Comparison of ENCODE assay signal across 20 mouse cellular contexts in genomic region chr12:12294380-12295171, GRCm38 (mm10).
"Had no signal": no experiment of that assay in that cellular context is flagged by ENCODE, and none has a peak within 500 bp of the region (broad histone marks: within the 10 kb centered on the region; RNA-seq: fewer than 3 reads in every experiment).

No protein-coding gene starts in this region.

- H3K27ac ChIP-seq: intestine, embryonic 15.5 days; kidney, embryonic 15.5 days; layer of hippocampus, adult 2 months; liver, embryonic 14.5 days; lung, embryonic 15.5 days; macrophage; midbrain, embryonic 13.5 days; neural tube, embryonic 12.5 days; neural tube, embryonic 15.5 days; stomach, postnatal 0 days had no signal

- H3K9me3 ChIP-seq: intestine, embryonic 15.5 days; kidney, embryonic 15.5 days; lung, embryonic 15.5 days; midbrain, embryonic 13.5 days; neural tube, embryonic 12.5 days; neural tube, embryonic 15.5 days had no signal

- DNase-seq: kidney, adult 11 months; kidney, adult 8-10 months; kidney, postnatal 10 days; layer of hippocampus, adult 9-11 months; lung, postnatal 14 days; retina, postnatal 1 day; thymus, adult 2 months; thymus, postnatal 14 days; thymus, postnatal 4 days had no signal

- H3K4me2 ChIP-seq: intestine, embryonic 15.5 days; kidney, embryonic 15.5 days; lung, embryonic 15.5 days; midbrain, embryonic 13.5 days; neural tube, embryonic 12.5 days; neural tube, embryonic 15.5 days had no signal

- H3K9ac ChIP-seq: intestine, embryonic 15.5 days; kidney, embryonic 15.5 days; liver, embryonic 14.5 days; lung, embryonic 15.5 days; midbrain, embryonic 13.5 days; neural tube, embryonic 12.5 days; neural tube, embryonic 15.5 days had no signal

- H3K4me3 ChIP-seq: intestine, embryonic 15.5 days; kidney, embryonic 15.5 days; layer of hippocampus, adult 2 months; lung, embryonic 15.5 days; midbrain, embryonic 13.5 days; neural tube, embryonic 12.5 days; neural tube, embryonic 15.5 days had no signal

- H3K36me3 ChIP-seq: intestine, embryonic 15.5 days; kidney, embryonic 15.5 days; lung, embryonic 15.5 days; midbrain, embryonic 13.5 days; neural tube, embryonic 12.5 days; neural tube, embryonic 15.5 days had no signal

- H3K27me3 ChIP-seq: intestine, embryonic 15.5 days; kidney, embryonic 15.5 days; lung, embryonic 15.5 days; midbrain, embryonic 13.5 days; neural tube, embryonic 12.5 days; neural tube, embryonic 15.5 days had no signal

- ATAC-seq: intestine, embryonic 15.5 days; midbrain, embryonic 13.5 days; midbrain, embryonic 16.5 days had no signal
